Mouse (Mus musculus) kidney, adult 8-10 months (tissue): ENCODE measurements around the gene Btg2.

Source experiments
- DNase-seq, 2 experiments: peaks; one replicate each; pipeline ENCODE4 v3.0.0; 2022

The Btg2 gene

DNA sequence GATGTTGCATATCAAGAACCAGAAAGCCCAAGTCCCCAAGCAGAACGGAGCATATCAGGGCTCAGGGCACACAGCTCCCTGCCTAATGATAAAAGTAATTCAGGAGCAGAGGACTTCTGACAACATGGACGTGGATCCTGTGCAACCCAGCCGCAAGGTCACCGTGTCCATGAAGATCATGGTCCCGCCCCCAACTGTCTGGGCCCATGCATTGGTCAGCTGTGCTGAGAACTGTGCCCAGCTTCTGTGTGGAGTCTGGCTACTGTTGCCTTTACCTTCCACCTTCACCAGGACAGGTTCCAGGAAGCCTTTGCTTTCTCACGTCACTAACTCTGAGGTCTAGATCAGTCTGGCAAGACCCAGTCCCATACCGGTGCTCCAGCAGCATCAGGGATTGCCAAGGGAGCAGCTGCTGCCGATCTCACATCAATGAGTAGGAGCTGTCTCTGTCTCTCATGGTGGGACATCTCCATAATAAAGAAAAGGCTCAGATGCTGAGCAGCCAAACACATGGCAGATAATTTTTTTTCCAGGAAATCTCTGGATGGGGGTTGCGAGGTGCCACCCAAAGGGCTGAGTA lies 23.2 kb downstream of the Btg2 start:
- DNase-seq: no peak

DNA sequence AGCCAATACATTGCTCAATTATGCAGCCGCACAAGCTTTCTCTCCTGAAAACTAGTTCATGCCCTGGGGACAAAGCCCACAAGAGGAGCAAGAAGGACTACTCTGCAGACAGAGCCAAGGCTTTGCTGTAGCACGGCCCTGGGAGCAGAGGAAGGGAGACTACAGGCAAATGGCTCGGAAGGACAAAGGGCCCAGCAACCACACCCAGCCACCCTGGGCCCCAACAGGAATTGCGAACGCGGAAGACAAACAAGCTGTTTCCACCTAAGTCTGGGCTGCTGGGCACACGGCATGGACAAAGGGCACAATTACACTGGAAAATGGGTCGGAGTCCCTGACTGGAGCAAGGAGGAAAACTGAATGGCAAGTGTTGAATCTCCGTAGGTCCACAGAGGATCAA lies 23.9 kb downstream of the Btg2 start:
- DNase-seq: no peak

DNA sequence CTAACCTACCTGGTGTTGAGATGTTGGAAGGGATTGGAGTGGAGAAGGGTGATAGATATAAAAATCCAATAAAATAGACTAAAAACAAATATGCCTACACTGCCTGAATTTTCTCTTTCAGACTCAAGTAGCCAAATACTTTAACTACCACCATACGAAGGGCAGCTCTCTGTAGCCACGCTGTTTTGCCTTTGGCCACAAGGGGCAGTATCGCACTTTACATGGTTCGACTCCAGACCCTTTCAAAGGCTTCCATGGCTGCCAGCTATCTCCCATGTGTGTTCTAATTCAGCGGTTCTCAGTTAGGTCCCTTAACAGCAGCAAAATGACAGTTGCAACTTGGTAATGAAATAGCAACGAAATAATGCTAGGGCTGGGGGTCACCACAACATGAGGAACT lies 25.7 kb downstream of the Btg2 start:
- DNase-seq: peak; percentile 74 to 91

DNA sequence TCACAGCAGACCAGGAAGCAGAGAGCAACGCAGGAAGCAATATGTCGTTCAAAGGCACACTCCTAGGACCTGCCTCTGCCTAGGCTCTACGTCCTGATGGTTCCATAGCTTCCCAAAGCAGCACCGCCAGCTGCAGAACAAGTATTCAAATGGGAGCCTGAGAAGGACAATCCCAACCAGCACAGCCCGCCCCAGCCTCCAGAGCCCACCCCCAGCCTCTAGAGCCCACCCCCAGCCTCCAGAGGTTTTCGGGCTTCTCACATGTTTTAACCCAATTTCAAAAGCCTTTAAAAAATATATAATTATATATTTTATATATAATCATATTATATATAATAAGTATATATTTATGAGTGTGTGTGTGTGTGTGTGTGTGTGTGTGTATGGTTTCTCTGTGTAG lies 29.4 kb downstream of the Btg2 start:
- no peak for DNase-seq

DNA sequence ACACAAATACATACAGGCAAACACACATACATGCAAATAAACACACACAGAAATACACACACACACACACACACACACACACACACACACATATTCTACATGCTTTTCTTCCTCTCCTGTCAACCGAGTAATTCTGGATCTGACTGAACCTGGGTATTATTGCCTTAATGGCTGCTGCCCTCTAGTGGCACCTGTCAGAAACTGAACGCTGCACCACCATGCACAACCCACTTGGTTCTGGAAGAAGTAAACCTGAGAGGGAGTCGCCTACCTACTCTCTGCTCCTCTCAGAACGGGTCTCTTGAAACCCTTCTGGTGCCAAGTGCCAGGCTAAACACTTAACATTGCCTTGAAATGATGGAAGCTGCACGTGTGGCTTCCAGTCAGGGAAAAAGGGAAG lies 30.2 kb downstream of the Btg2 start:
- peak in 1 of 2 experiments; percentile 73 for DNase-seq

DNA sequence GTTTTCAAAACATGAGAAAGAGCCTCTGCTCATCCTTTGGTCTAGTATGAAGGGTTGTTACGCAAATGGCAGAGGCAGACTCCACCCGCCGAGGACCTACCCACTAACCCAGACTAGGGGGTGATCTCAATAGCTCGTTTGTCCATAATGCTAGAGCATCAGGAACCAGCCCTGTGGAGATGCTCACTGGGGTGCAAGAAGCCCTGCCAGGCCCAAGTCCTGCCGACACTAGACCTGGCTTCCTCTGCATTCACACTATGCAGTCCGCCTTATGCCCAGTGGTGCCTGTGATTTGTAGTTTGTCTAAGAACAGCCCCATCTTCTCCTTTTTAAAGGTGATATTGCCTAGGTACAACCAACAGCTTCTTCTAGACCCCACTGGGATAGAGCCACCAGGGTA lies 31.5 kb downstream of the Btg2 start:
- no peak for DNase-seq

DNA sequence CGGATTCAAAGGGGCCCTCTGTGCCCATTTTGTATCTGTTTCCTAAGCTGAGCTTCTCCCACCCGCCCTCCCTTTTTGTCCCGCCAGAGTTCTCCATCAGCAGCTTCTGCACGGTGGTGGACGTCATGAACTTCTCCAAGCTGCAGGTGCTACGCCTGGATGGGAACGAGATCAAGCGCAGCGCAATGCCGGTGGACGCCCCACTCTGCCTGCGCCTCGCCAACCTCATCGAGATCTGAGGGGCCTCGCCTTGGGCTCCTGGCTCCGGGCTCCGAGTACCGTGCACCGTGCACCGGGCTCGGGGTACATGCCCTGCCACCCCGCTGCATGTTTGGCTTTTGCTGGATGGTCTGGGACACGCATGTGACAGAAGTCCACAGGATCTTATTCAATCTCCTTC lies 32.5 kb downstream of the Btg2 start:
- DNase-seq: no peak

DNA sequence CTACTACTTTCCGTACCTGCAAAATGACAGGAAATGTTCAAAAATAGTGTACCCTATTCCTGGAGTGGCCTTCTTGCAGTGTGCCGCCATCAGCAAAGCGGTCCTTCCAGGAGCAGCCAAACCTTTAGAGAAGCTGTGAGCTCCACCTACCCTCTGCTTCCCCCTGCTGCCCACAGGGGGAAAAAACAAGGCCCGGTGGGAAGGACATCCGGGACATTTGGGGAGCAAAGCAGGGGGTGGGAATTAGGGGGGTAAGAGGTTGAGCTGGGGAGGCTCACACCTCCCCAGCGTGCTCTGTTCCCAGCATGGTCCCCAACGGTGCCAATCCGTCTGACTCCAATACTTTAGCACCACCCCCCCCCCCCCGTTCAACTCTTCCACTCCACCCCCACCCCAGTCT lies 32.9 kb downstream of the Btg2 start:
- peak in 1 of 2 experiments; percentile 78 for DNase-seq

DNA sequence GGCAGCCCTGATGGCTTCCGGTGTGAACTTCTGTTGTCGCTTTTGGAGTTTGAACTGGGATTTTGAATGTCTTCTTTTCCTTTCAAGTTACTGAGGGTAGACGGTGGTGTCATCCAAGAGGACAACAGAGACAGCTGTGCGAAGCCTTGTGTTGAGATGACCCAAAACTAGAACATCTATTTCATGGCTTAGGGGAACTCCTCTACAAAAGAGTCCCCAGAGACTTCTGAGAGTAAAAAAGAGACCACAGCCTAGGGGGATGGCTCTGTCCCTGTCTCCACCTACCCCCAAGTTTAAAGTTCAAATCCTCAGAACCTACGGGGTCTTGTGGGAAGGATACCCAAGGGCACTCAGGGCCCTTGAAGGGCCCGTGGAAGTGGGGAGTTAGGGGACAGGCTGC lies 34.1 kb downstream of the Btg2 start:
- DNase-seq: no peak

DNA sequence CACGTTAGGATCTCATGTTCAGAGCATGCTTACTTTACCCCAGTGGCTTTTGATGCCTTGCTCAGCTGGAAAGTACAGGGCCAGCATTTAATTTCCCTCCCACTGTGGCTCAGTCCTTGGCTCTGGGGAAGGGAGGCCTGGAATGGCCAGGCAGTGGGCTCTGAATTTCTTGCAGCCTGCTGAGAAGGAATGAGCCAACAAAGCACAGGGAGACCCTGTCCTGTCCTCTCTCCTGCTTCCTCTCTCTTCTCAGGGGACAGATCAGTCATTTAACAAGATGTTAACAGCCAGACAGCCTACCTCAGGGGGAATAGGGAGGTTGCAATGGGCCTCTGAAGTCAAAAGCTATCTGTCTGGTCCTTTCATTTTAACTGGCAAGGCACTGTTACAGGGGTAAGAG lies 36.6 kb downstream of the Btg2 start:
- DNase-seq: no peak

DNA sequence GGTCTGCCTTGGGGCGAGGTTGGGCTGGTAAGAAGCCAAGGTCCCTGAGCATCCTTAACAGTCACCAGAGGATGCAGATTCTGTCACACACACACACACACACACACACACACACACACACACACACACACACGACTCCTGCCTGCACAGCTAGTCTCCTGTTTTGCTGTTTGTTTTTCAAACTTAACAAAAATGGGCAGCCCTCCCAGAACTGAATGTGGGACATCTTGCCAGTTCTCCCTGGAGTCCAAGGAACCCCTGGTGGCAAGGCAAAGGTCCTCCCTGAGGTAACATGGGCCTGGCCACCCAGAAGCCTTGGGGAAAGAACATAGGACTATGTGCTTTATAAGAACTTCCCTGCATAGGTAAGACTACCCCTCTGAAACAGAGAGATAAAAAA lies 37.0 kb downstream of the Btg2 start:
- peak in 1 of 2 experiments; percentile 50 for DNase-seq

DNA sequence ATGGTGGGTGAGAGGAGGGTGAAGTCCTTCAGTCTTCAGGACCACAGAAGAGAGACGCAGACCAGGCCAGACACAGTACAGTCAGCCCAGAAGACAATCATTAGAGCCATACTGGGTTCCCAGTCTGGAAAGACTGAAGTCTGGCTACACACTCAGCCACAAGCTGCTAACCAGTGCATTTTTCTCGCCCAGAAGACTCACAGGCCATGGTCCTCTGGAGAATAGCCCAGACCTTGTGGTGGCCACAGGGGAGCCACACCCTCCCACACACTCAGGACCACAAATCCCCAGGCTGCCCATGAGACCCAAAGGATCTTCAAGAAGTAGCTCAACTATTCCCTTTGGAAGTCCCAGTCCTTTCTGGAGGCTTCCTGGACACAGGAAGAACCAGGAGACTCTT lies 39.6 kb downstream of the Btg2 start:
- no peak for DNase-seq

DNA sequence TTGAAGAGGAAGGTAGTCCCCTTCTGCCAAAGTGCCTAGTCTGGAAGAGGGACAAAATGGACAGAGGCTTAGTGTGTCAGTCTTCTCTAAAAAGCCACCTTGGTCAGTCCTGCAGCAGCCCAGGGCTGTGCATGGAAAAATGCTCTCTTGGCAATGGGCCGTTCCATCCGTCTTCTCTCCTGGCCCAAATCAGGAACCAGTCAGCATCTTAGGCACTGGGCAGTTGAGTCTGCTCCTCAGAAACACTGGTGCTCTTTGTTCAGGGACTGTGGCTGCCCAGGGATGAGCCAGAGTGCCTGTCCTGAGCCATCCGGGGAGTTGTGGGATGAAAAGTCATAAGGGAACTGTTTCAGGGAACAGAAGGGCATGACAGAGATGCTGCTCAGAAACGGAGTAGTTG lies 40.6 kb downstream of the Btg2 start:
- no peak for DNase-seq

DNA sequence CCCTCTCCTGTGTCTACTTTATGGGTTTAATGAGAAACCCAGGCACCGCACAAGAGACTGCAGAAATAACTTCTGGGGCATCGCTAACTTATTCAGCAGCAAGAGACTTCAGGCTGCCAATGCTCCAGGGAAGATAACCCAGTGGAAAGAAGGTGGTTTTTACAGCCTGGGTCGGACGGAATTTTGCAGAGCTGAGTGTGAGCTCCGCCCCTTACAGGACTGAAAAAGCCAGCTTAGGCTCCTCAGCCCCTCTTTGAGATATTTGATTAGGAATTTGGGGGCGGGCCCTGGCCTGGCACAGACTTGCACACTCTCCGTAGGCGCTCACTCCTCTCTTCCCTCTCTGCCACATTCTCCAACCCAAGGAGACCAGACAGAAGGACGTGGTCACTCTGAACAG lies 41.7 kb downstream of the Btg2 start, which contains the start of gene Fmod:
TSS of gene Fmod (plus strand) at position 83 of the 400 bp plus-strand sequence.
- no peak for DNase-seq

DNA sequence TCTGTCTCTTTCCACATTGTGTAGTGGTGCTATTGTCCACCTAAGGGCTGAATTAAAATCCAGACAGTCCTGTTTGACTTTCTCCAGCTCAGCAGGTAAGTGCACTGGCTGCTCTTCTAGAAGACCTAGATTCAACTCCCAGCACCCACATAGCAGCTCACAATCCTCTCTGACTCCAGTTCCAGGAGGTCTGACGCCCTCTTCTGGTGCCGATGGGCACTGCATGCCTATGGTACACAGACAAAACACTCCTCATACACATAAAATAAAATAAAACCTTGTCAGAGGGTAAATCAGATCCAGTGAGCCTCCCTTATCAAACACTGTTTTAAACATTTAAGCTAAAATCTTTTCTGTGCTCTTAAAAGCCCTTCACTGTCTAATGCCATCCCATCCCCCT lies 42.4 kb downstream of the Btg2 start:
- DNase-seq: no peak

DNA sequence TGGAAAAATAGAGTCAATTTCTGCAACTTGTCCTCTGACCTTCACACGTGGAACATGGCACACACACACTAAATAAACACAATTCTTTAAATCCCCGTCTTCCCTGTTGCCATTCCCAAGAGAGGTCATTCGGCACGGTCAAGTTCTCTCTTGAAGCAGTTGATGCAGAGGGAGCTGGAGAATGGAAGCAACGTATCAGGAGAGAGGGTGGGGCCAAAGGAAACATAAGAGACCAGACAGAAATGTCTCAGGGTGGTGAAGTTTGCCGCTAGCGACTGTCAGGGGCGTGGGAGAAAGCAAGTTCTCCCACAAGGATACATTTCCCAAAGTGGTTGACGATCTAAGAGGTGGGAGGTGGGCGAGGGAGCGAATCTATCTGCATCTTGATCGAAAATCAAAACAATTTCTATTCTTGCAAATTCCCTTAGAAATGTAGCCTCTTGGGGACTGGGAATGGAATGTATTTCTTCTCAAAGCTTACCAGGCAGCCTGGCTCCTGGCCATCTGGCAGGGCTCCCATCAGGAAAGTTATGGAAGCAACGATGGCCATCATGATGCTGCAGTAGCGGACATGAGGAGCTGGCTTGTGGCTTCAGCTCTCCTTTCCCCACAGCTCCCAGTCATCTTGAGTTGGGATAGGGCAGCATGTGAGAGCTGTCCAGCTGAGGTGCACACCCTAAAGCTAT lies 50.6 kb downstream of the Btg2 start:
- DNase-seq: peak in 1 of 2 experiments; percentile 36

DNA sequence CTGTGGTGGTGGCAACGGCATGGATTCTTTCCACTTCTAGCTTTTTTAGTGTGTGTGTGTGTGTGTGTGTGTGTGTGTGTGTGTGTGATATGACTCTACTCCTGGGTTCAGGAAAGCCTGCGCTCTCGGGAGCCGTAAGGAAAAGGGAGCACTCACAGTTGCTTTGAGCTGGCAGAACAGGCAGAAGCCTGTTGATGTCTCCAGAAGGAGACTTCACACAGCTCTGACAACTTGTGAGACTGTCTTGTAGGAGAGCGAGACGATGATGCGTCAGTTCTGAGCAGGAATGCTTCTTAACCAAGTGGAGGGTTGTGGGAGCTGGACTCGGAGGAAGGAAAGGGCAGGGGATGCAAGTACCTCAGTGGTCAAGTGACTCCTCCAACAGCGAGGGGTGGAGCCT lies 52.2 kb downstream of the Btg2 start:
- DNase-seq: no peak

DNA sequence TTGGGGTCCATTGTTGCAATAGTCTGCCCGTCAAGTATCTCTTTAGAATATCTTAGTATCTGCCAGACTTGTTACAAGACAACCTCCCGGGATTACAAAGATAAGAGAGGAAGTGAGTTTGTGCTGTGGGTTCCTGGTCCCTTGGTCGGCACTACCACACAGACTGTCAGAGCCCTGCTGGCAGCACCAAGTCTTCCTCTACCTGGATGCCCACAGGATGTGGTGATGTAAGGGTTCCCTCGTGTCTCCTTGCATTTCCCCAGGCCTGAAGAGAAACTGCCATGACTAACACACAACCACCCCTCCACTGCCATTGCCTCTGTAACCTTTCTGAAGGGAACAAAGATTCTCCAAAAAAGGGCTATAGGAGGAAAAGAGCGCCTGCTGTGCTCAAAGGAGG lies 52.9 kb downstream of the Btg2 start:
- no peak for DNase-seq
